Mouse (Mus musculus) G1E (cell line): Measurements from ENCODE around the gene Sytl4.

ENCODE experiments used
- CTCF ChIP-seq: IDR thresholded peaks from 2 replicates; pipeline ENCODE4 v1.5.1; 2012; ENCODE audit warnings: low read depth, low read length, inconsistent platforms, mixed read lengths
- GATA1 ChIP-seq: IDR thresholded peaks from 2 replicates; pipeline ENCODE4 v1.6.1; 2012; ENCODE audit warnings: borderline replicate concordance, low read length, inconsistent platforms, mixed read lengths
- GATA2 ChIP-seq: IDR thresholded peaks from 2 replicates; pipeline ENCODE4 v1.6.1; 2012; ENCODE audit warnings: low read depth, low read length, inconsistent platforms, borderline replicate concordance
- POLR2AphosphoS5 ChIP-seq: IDR thresholded peaks from 2 replicates; pipeline ENCODE4 v1.6.1; 2012; ENCODE audit warnings: low read depth, low read length, inconsistent platforms; ENCODE audit not compliant: insufficient replicate concordance
- TAL1 ChIP-seq: conservative IDR thresholded peaks from 2 replicates; pipeline ENCODE4 v1.6.1; 2012; ENCODE audit warnings: low read depth, low read length, inconsistent platforms, mixed read lengths

GRCm38 (mm10) chrX:133898014-133898542 lies 83.5 kb downstream of the Sytl4 start, which contains the start of gene Tspan6:
- no peak for TF ChIP-seq CTCF
- TF ChIP-seq POLR2AphosphoS5 = no peak
- TF ChIP-seq GATA1 = no peak
- no peak for TF ChIP-seq TAL1
- no peak for TF ChIP-seq GATA2
